Mouse (Mus musculus): ENCODE data around the gene Rnf6. TPM values are rescaled to one million over a fixed set of nuclear protein-coding genes. Genes with fewer than 3 reads are reported as not detected.
A peak's percentile ranks its signal among the peaks of the same experiment; 100 is the strongest.

The Rnf6 gene
- total RNA-seq, 1 experiment = 25.1 TPM

GRCm38 (mm10) chr5:146234336-146234735 lies 13.0 kb upstream of the Rnf6 start:
- H3K4me1 ChIP-seq (ENCODE audit: control insufficient read depth in 2 of 2, insufficient read depth in 2 of 2, low read length in 2 of 2, poor library complexity in 1 of 2) = peaks cover 2 to 3% of the 10 kb centered on the region in 2 experiments; a peak in 1 of 4 replicates
- TF ChIP-seq CHD2 (IDR thresholded peaks at IDR 0.05; ENCODE audit: low read depth, low read length) (no peak), HCFC1 (IDR thresholded peaks at IDR 0.05; ENCODE audit: borderline replicate concordance, insufficient read depth, low read length) (no peak), MAFK (IDR thresholded peaks at IDR 0.05; ENCODE audit: insufficient read depth, low read depth, low read length) (no peak), ZC3H11A (IDR thresholded peaks at IDR 0.05; ENCODE audit: borderline replicate concordance, low read depth, low read length) (no peak), ZNF384 (IDR thresholded peaks at IDR 0.05; ENCODE audit: low read depth, low read length) (no peak)
- DNase-seq (ENCODE audit: low read depth, low spot score) = no peak
- peaks cover 5% of the 10 kb centered on the region; the same call in 1 of the 2 replicates for H3K36me3 ChIP-seq (ENCODE audit: control insufficient read depth, insufficient read depth, low read length, poor library complexity, severe bottlenecking)
- no peaks in the 10 kb centered on the region for H3K9me3 ChIP-seq (ENCODE audit: control insufficient read depth, insufficient read depth, low read depth, low read length)
- H3K9ac ChIP-seq (ENCODE audit: insufficient read depth, low read depth, low read length, poor library complexity, severe bottlenecking) = no peak overlapping the region
- H3K4me3 ChIP-seq (ENCODE audit: insufficient read depth in 1 of 2, low read depth in 1 of 2, low read length in 2 of 2, poor library complexity in 1 of 2, severe bottlenecking in 1 of 2) = no peak overlapping the region
- in situ Hi-C loops (cut with MboI; ENCODE audit: low sequenced_read_pairs in 2 of 2, unreplicated experiment in 2 of 2) = no loop called here
- H3K27ac ChIP-seq (ENCODE audit: insufficient read depth, low read depth, low read length, poor library complexity, severe bottlenecking) = no peak overlapping the region

GRCm38 (mm10) chr5:146232816-146233215 lies 11.5 kb upstream of the Rnf6 start:
- no peak for DNase-seq (ENCODE audit: low read depth, low spot score)
- H3K9ac ChIP-seq (ENCODE audit: insufficient read depth, low read depth, low read length, poor library complexity, severe bottlenecking) = no peak overlapping the region
- H3K4me3 ChIP-seq (ENCODE audit: insufficient read depth in 1 of 2, low read depth in 1 of 2, low read length in 2 of 2, poor library complexity in 1 of 2, severe bottlenecking in 1 of 2) = no peak overlapping the region
- peaks cover 0 to 3% of the 10 kb centered on the region in 2 experiments; a peak in 1 of 4 replicates for H3K4me1 ChIP-seq (ENCODE audit: control insufficient read depth in 2 of 2, insufficient read depth in 2 of 2, low read length in 2 of 2, poor library complexity in 1 of 2)
- TF ChIP-seq HCFC1 (IDR thresholded peaks at IDR 0.05; ENCODE audit: borderline replicate concordance, insufficient read depth, low read length) (no peak), CHD2 (IDR thresholded peaks at IDR 0.05; ENCODE audit: low read depth, low read length) (no peak), ZNF384 (IDR thresholded peaks at IDR 0.05; ENCODE audit: low read depth, low read length) (no peak), MAFK (IDR thresholded peaks at IDR 0.05; ENCODE audit: insufficient read depth, low read depth, low read length) (no peak), ZC3H11A (IDR thresholded peaks at IDR 0.05; ENCODE audit: borderline replicate concordance, low read depth, low read length) (no peak)
- in situ Hi-C loops (cut with MboI; ENCODE audit: low sequenced_read_pairs in 2 of 2, unreplicated experiment in 2 of 2) = no loop called here
- H3K27ac ChIP-seq (ENCODE audit: insufficient read depth, low read depth, low read length, poor library complexity, severe bottlenecking) = no peak overlapping the region
- H3K36me3 ChIP-seq (ENCODE audit: control insufficient read depth, insufficient read depth, low read length, poor library complexity, severe bottlenecking) = peaks cover 2% of the 10 kb centered on the region; the same call in 1 of the 2 replicates
- no peaks in the 10 kb centered on the region for H3K9me3 ChIP-seq (ENCODE audit: control insufficient read depth, insufficient read depth, low read depth, low read length)

GRCm38 (mm10) chr5:146232056-146232675 lies 10.8 kb upstream of the Rnf6 start:
- Histone ChIP-seq H3K36me3 (ENCODE audit: control insufficient read depth, insufficient read depth, low read length, poor library complexity, severe bottlenecking) (peaks cover 2% of the 10 kb centered on the region; the same call in 1 of the 2 replicates), H3K4me1 (ENCODE audit: control insufficient read depth in 2 of 2, insufficient read depth in 2 of 2, low read length in 2 of 2, poor library complexity in 1 of 2) (peaks cover 0 to 3% of the 10 kb centered on the region in 2 experiments; a peak in 1 of 4 replicates), H3K9ac (ENCODE audit: insufficient read depth, low read depth, low read length, poor library complexity, severe bottlenecking) (peak overlapping the region; percentile 83; the same call in 1 of the 2 replicates), H3K4me3 (ENCODE audit: insufficient read depth in 1 of 2, low read depth in 1 of 2, low read length in 2 of 2, poor library complexity in 1 of 2, severe bottlenecking in 1 of 2) (peak overlapping the region; percentile 88 to 98), H3K27ac (ENCODE audit: insufficient read depth, low read depth, low read length, poor library complexity, severe bottlenecking) (no peak overlapping the region), H3K9me3 (ENCODE audit: control insufficient read depth, insufficient read depth, low read depth, low read length) (no peaks in the 10 kb centered on the region)
- TF ChIP-seq CHD2 (IDR thresholded peaks at IDR 0.05; ENCODE audit: low read depth, low read length) (no peak), HCFC1 (IDR thresholded peaks at IDR 0.05; ENCODE audit: borderline replicate concordance, insufficient read depth, low read length) (no peak), ZC3H11A (IDR thresholded peaks at IDR 0.05; ENCODE audit: borderline replicate concordance, low read depth, low read length) (no peak), MAFK (IDR thresholded peaks at IDR 0.05; ENCODE audit: insufficient read depth, low read depth, low read length) (no peak), ZNF384 (IDR thresholded peaks at IDR 0.05; ENCODE audit: low read depth, low read length) (no peak)
- in situ Hi-C loops (cut with MboI; ENCODE audit: low sequenced_read_pairs in 2 of 2, unreplicated experiment in 2 of 2) = no loop called here
- no peak for DNase-seq (ENCODE audit: low read depth, low spot score)

GRCm38 (mm10) chr5:146231655-146231996 lies 10.3 kb upstream of the Rnf6 start:
- no peak for DNase-seq (ENCODE audit: low read depth, low spot score)
- H3K4me3 ChIP-seq (ENCODE audit: insufficient read depth in 1 of 2, low read depth in 1 of 2, low read length in 2 of 2, poor library complexity in 1 of 2, severe bottlenecking in 1 of 2) = peak overlapping the region; percentile 88 to 98
- peaks cover 2% of the 10 kb centered on the region; the same call in 1 of the 2 replicates for H3K36me3 ChIP-seq (ENCODE audit: control insufficient read depth, insufficient read depth, low read length, poor library complexity, severe bottlenecking)
- H3K9ac ChIP-seq (ENCODE audit: insufficient read depth, low read depth, low read length, poor library complexity, severe bottlenecking) = peak overlapping the region; percentile 83
- H3K9me3 ChIP-seq (ENCODE audit: control insufficient read depth, insufficient read depth, low read depth, low read length) = no peaks in the 10 kb centered on the region
- peaks cover 0 to 3% of the 10 kb centered on the region in 2 experiments; a peak in 1 of 4 replicates for H3K4me1 ChIP-seq (ENCODE audit: control insufficient read depth in 2 of 2, insufficient read depth in 2 of 2, low read length in 2 of 2, poor library complexity in 1 of 2)
- H3K27ac ChIP-seq (ENCODE audit: insufficient read depth, low read depth, low read length, poor library complexity, severe bottlenecking) = no peak overlapping the region
- in situ Hi-C loops (cut with MboI; ENCODE audit: low sequenced_read_pairs in 2 of 2, unreplicated experiment in 2 of 2) = no loop called here
- TF ChIP-seq CHD2 (IDR thresholded peaks at IDR 0.05; ENCODE audit: low read depth, low read length) (no peak), HCFC1 (IDR thresholded peaks at IDR 0.05; ENCODE audit: borderline replicate concordance, insufficient read depth, low read length) (no peak), ZNF384 (IDR thresholded peaks at IDR 0.05; ENCODE audit: low read depth, low read length) (no peak), ZC3H11A (IDR thresholded peaks at IDR 0.05; ENCODE audit: borderline replicate concordance, low read depth, low read length) (no peak), MAFK (IDR thresholded peaks at IDR 0.05; ENCODE audit: insufficient read depth, low read depth, low read length) (no peak)

Data from ES-E14 (cell line).